Mouse (Mus musculus) lung, adult 2 months (tissue): ENCODE measurements around the gene Kif22. TPM values are rescaled to one million over a fixed set of nuclear protein-coding genes. Genes with fewer than 3 reads are reported as not detected.

Experiments
- DNase-seq: peaks from one replicate; pipeline ENCODE4 v3.0.0; 2022
- H3K4me1 ChIP-seq: fragments of 200-500 bp; 2 replicates; pipeline ENCODE4 v1.6.1; 2011; ENCODE audit warnings: low read length; ENCODE audit not compliant: control insufficient read depth, insufficient read depth
- H3K4me3 ChIP-seq: fragments of 200-500 bp; replicated peaks from 2 replicates; pipeline ENCODE3; 2011; ENCODE audit warnings: low read depth, mild to moderate bottlenecking, control low read depth, low read length; ENCODE audit errors: extremely low read depth
- CTCF ChIP-seq: fragments of 200-500 bp; IDR thresholded peaks from 2 replicates; pipeline ENCODE4 v1.5.1; 2011; ENCODE audit warnings: mild to moderate bottlenecking, low read length, control low read depth; ENCODE audit not compliant: insufficient read depth
- POLR2A ChIP-seq: fragments of 200-500 bp; IDR thresholded peaks from 2 replicates; pipeline ENCODE4 v1.6.1; 2011; ENCODE audit warnings: low read depth, mild to moderate bottlenecking, control low read depth, low read length, borderline replicate concordance; ENCODE audit errors: extremely low read depth
- WGBS: fragments of 180-500 bp; shearing (Covaris S2); methylation state at CpG from one replicate; pipeline ENCODE4 v1.1.7; 2018; 5-methylcytosine and 5-hydroxymethylcytosine counted together
- polyA plus RNA-seq: library from polyadenylated mRNA; depleted of rRNA; stranded (reverse); fragments of >200 nt; gene quantifications from 2 replicates; pipeline ENCODE4 v1.2.3, GENCODE M21; 2012

Kif22 gene
- polyA plus RNA-seq, 1 experiment = 1.3 TPM

- Histone ChIP-seq H3K4me3 (peak overlapping the region; percentile 73), H3K4me1 (peaks cover 10% of the 10 kb centered on the region; the same call in 1 of the 2 replicates)
- TF ChIP-seq CTCF (peak; percentile 79), POLR2A (peak; percentile 42; the same call in 1 of the 2 replicates)
- DNase-seq = peak; percentile 80
- 3% methylated on average over 30 of the region's 30 CpGs for whole genome bisulfite sequencing
Observed at GRCm38 (mm10) chr7:127024755-127025555, 17.3 kb downstream of the Kif22 start.

- DNase-seq = no peak
- TF ChIP-seq CTCF = no peak
- TF ChIP-seq POLR2A = no peak
- Histone ChIP-seq H3K4me3 (no peak overlapping the region), H3K4me1 (peaks cover 10% of the 10 kb centered on the region; the same call in 1 of the 2 replicates)
- WGBS = 33% methylated on average over 19 of the region's 19 CpGs
Observed at GRCm38 (mm10) chr7:127023896-127024690, 18.2 kb downstream of the Kif22 start.

- TF ChIP-seq POLR2A = no peak
- no peak for TF ChIP-seq CTCF
- Histone ChIP-seq H3K4me1 (peaks cover 10% of the 10 kb centered on the region; the same call in 1 of the 2 replicates), H3K4me3 (no peak overlapping the region)
- WGBS = 73% methylated on average over 13 of the region's 13 CpGs
- DNase-seq = no peak
Observed at GRCm38 (mm10) chr7:127023272-127023691, 19.0 kb downstream of the Kif22 start.

GRCm38 (mm10) chr7:127022528-127023271 is 19.6 kb downstream of the Kif22 start:
- TF ChIP-seq CTCF (no peak), POLR2A (no peak)
- H3K4me1 ChIP-seq = peaks cover 7% of the 10 kb centered on the region; the same call in 1 of the 2 replicates
- no peak for DNase-seq
- 74% methylated on average over 7 of the region's 7 CpGs for WGBS
- H3K4me3 ChIP-seq = no peak overlapping the region

GRCm38 (mm10) chr7:127021563-127022527 is 20.4 kb downstream of the Kif22 start:
- WGBS = 55% methylated on average over 5 of the region's 5 CpGs
- no peak overlapping the region for H3K4me3 ChIP-seq
- DNase-seq = no peak
- no peak for TF ChIP-seq CTCF
- no peak for TF ChIP-seq POLR2A
- peaks cover 10% of the 10 kb centered on the region; the same call in 1 of the 2 replicates for H3K4me1 ChIP-seq

GRCm38 (mm10) chr7:127020901-127021562 is 21.2 kb downstream of the Kif22 start, which contains the start of the genes Gm42742 and Prrt2:
TSS of gene Gm42742 (minus strand) at chr7:127021097.
TSS of gene Prrt2 (minus strand) at chr7:127021211.
- WGBS = 7% methylated on average over 36 of the region's 37 CpGs
- peaks cover 11% of the 10 kb centered on the region; the same call in 1 of the 2 replicates for H3K4me1 ChIP-seq
- no peak for DNase-seq

GRCm38 (mm10) chr7:127020491-127020890 is 21.8 kb downstream of the Kif22 start:
- WGBS = 46% methylated on average over 5 of the region's 5 CpGs
- Histone ChIP-seq H3K4me3 (peak overlapping the region; percentile 45), H3K4me1 (peaks cover 15% of the 10 kb centered on the region; the same call in 1 of the 2 replicates)
- no peak for DNase-seq
- TF ChIP-seq CTCF = no peak

More at GRCm38 (mm10) chr7:127020901-127021562, 21.2 kb downstream of the Kif22 start, which contains the start of the genes Gm42742 and Prrt2:
- H3K4me3 ChIP-seq = peak within 1 kb of the TSS; percentile 45
- no peak for TF ChIP-seq CTCF
- peak; percentile 34; the same call in 1 of the 2 replicates for TF ChIP-seq POLR2A

GRCm38 (mm10) chr7:127020031-127020430 is 22.2 kb downstream of the Kif22 start:
- TF ChIP-seq CTCF (no peak), POLR2A (no peak)

More at GRCm38 (mm10) chr7:127020031-127020430, 22.2 kb downstream of the Kif22 start:
- H3K4me3 ChIP-seq = no peak overlapping the region
- DNase-seq = no peak
- 68% methylated on average over 3 of the region's 3 CpGs for WGBS
- peaks cover 15% of the 10 kb centered on the region; the same call in 1 of the 2 replicates for H3K4me1 ChIP-seq
